Mouse (Mus musculus) testis, postnatal 10 days (tissue): ENCODE results near the gene Pdpk1.
A peak's percentile ranks its signal among the peaks of the same experiment; 100 is the strongest.
"Not testable (repeated sequence)": the region's sequence is repeated elsewhere in the genome, so short reads cannot be mapped to it uniquely, and the experiment has no call there.

Experiments
- DNase-seq: peaks from one replicate; pipeline ENCODE4 v3.0.0; 2021; ENCODE audit warnings: low spot score

Gene Pdpk1

GRCm38 (mm10) chr17:24162584-24163175 lies 12.0 kb upstream of the Pdpk1 start:
- DNase-seq, result peak; percentile 65

GRCm38 (mm10) chr17:24161466-24161865 lies 10.7 kb upstream of the Pdpk1 start:
- DNase-seq, result no peak

DNA sequence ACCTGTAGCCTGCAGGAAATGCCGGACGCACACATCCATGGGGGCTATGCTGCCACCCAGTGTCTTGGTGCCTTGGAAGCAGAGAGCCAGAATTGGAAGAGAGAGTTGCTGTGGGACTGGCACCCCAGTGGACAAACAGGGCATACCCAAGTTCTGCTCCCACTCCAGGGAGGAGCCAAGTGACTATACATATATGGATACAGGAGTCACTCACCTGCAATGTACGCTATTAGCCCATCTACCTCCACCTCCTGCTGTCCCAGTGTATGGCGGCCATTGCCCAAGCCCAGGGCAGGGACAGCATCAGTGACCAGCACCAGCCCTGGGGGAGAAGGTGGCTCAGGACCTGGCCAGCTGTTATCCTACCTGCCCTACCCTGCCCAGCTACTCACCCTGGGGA lies 6.8 kb upstream of the Pdpk1 start:
- no peak for DNase-seq

DNA sequence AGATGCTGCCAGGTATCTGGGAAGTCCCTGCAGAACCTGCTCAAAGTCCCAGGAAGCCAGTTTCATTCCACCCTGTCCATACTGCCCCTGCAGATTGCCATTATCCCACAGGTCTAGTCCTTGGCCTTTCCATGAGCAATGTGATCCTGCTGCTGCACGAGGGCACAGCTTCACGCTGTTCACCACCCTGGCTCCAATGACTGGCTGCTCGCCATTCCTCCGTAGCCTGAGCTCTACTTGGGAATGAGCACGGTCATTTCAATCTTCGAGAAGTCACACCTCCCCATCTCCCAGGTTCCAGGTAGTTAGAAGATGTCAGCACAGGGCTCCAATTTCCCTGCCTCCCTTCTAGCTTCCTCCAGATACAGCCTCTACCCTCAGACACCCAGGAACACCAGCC lies 6.4 kb upstream of the Pdpk1 start:
- DNase-seq, result no peak

GRCm38 (mm10) chr17:24156394-24156793 lies 5.7 kb upstream of the Pdpk1 start:
- no peak for DNase-seq

- no peak for DNase-seq
Observed at GRCm38 (mm10) chr17:24155742-24156141, 5.0 kb upstream of the Pdpk1 start.

- DNase-seq, result no peak
Observed at GRCm38 (mm10) chr17:24154463-24154862, 3.7 kb upstream of the Pdpk1 start.

- DNase-seq, result peak; percentile 88
Observed at GRCm38 (mm10) chr17:24151890-24152563, 1.3 kb upstream of the Pdpk1 start.

DNA sequence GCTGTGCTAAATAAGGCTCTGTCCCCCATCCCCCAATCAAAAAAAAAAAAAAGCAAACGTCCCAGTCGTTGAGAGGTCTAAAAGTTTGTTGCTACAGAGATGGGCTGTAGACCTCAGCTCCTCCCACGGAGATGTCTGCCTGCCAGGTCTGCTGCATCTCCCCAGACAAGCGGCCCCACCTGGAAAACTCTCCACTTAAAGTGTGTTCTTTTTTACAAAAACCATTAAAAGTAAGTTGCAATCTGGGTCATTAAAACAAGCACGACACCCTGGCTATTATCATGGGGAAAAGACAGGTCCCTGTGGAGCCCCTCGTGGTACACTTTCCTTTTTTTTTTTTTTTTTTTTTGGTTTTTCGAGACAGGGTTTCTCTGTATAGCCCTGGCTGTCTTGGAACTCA lies 658 bp upstream of the Pdpk1 start:
- no peak for DNase-seq

DNA sequence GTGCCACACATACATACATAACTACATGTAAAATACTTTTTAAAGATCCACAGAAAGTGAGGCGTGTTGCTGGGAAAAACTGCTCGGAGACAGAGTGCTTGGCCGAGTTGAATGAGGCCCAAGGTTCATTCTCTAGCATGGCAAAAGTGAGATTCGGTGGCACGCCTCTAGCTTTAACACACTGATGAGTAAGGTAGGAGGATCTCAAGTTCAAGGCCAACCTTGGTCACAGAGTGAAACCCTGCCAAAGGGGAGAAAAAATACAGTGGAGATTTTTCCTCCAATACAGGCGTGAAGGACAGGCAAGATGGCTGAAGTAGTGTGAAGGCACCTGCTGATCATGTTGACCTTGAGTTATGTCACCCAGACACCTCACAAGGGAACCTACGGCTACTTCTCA lies 1.3 kb downstream of the Pdpk1 start:
- no peak for DNase-seq

- no peak for DNase-seq
Observed at GRCm38 (mm10) chr17:24142897-24143296, 7.8 kb downstream of the Pdpk1 start.

- peak; percentile 97 for DNase-seq
Observed at GRCm38 (mm10) chr17:24141425-24141920, 9.3 kb downstream of the Pdpk1 start.

DNA sequence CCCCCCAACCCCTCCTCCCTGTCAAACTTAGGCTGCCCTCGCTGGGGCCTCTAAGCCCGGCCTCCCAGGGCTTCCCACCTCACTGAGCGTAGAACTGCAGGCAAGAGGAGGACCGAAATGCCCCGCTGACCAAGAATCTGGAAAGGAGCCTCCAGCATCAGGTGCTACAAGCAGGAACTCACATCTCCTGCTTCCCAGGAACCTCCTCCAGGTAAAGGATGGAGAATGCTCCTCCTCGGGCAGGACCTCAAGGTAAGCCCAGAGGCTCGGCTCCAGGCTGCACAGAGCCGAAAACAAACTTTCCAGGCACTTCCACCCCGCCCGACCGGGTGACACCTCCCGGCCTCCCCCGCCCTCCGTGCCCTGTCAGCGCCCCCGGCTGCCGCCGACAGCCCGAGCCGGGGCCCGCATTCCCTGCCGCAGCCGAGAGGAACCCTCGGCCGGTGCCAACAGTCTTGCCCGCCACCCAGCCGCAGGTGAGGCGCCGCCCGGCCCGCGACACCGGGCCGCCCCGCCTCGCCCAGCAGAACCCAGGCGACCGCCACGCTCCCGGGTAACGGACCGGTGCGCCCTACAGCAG lies 9.8 kb downstream of the Pdpk1 start:
- DNase-seq, result peak; percentile 57

DNA sequence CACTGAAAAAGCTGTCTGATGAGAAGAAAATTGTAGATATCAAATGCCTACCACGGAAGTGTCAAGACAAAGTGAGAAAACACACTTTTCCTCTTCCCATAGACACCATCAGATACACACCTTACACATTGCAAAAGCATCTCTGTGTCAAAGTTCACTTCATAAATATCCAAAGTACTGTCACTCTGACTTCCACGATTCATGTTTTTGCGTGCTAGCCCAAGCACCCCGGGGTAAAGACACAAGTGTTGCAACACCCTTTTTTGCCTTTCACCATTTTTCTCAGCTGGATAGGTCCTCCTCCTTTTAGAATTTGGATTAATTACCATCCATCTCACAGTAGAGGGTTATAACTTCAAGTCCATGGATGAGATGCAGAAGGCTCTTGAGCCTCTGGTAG lies 10.8 kb downstream of the Pdpk1 start:
- DNase-seq, result no peak

DNA sequence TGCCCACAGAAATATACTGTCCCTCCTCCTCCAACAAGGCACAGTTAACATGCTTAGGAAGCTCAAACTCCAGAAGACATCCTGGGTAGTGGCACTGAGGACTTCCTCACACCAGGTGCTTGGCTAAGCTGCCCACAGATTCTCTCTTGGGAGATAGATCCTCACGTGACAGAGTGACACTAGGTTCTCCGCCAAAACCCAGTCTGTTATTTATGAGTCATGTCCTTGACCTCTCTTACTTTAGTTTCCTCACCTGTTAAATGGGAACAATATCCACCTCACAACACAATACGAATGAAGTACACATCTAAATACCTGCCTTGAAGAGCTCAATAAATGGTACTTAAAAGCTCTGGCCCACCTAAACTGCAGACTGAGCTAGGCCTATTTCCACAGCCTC lies 11.5 kb downstream of the Pdpk1 start:
- DNase-seq, result no peak

DNA sequence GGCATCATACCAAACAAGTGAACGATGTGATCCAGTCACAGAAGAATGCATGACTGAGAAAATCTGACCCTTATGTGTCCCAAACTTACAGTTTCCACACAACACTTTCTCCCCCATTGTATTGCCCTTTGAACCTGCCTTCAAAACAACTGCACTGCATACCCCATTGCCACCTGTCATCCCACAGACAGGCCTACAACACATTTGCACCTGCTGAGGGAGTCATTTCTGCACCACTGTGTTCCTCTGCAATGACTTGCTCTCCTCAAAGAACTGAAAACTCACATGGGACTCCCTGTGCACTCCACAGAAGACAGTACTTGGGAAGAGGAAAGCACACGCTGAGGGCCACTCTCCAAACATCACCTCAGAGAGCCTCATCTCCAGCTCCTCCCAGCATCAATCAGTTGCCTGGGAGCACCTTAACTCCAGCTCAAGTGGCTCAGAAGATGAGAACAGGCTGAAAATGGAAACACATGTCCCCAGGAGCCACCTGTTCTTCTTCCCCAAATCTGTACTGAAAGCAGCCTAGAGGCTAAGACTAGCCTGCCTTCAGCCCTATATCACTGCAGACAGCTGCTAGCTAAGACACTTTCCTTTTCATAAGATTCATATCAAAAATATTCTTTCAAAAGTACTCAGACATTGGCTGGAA lies 13.4 kb downstream of the Pdpk1 start:
- no peak for DNase-seq

DNA sequence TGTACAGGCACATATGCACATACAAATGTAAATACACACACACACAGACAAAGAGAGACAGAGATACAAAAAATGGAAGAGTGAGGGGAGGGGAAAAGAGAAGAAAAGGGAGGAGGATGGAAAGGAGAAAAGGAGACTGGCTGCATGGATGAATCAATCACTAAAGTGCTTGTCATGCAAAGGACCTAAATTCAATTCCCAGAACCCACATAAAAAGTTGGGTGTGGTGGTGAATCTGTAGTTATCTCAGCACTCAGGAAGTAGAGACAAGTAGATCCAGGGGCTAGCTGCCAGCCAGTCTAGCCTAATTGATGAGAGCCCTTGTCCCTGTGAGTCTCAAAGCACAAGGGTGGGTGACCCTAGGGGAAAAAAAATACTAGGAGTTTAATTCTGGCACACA lies 16.7 kb downstream of the Pdpk1 start:
- no peak for DNase-seq

GRCm38 (mm10) chr17:24132919-24133318 lies 17.8 kb downstream of the Pdpk1 start:
- not testable (repeated sequence) for DNase-seq

DNA sequence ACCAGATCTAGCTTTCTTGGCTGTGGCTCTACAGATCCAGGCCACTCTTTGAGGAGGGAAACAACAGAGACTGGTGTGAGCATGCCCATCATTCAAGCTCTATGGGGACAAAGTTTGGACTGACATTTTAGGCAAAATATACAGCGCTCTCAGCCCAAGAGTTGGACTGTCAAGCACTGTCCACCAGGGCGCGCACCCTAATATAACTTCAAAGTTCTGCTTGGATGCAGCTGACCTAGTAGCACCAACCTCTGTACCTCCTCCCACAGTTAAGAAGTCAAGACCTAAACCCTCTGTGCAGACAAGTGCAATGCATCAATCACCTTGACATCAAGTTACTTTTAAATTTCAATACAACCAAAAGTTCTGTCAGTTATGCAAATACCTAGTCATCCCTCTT lies 19.2 kb downstream of the Pdpk1 start:
- no peak for DNase-seq

GRCm38 (mm10) chr17:24129246-24129645 lies 21.5 kb downstream of the Pdpk1 start:
- DNase-seq, result not testable (repeated sequence)

DNA sequence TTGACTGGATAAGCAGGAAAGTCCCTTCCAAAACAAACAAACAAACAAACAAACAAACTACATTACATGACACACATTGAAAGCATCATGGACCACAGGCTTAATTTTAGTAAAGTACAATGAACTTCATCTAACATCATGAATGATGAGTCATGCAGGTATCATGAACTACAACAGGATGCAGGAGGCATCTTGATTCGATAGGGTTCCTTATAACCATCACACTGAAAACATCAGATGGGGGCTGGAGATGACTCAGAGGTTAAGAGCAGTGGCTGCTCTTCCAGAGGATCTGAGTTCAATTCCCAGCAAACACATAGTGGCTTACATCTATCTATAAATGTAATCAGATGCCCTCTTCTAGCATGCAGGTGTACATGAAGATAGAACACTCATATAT lies 23.1 kb downstream of the Pdpk1 start:
- no peak for DNase-seq

DNA sequence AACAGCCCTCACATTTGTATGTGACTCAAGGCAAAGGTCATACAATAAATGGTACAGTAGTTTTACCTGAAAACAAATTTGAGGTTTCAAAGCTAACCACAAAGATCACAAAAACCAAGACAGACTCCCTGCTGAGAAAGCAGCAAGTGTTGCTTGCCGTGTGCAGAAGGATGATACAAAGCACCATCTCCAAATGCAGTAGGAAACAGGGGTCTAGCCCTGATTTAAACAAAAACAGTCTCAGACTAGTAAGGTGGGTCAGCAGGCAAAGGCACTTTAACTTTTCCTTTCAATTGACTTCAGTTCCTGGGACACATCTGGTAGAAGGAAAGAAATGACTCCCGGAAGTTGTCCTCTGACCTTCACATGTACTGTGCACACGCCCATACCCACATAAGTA lies 23.9 kb downstream of the Pdpk1 start:
- DNase-seq, result no peak

- no peak for DNase-seq
Observed at GRCm38 (mm10) chr17:24119446-24119845, 31.3 kb downstream of the Pdpk1 start.
